Mouse (Mus musculus) bone marrow macrophage, adult 2 months (primary cell): ENCODE results near the gene Plekhm3.

Source experiments
- CTCF ChIP-seq: IDR thresholded peaks from 2 replicates; pipeline ENCODE4 v1.5.1; 2012; ENCODE audit warnings: low read depth, mild to moderate bottlenecking, low read length, moderate library complexity
- POLR2A ChIP-seq: IDR thresholded peaks from 2 replicates; pipeline ENCODE4 v1.6.1; 2012; ENCODE audit warnings: mild to moderate bottlenecking, low read depth, low read length, borderline replicate concordance

DNA sequence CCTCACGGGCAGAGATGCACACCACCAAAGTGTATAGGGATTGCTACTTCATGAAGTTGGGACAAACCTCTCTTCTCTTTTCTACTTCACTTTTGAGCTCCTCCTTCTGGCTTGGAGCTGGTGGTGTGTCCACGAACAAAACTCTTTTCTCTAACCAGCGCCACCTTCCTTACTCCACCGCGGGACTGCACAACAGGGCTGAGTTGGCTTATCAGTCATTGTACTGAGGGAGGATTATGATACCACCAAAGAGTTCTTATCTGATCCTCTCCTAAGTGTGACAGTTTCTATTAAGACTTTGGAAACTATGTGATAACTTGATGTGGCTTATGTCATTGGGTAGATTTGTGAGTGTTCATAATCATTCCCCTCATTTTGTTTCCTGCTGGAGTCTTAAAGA is 129.2 kb downstream of the Plekhm3 start:
- TF ChIP-seq CTCF (no peak), POLR2A (no peak)
